Mouse (Mus musculus) CH12.LX (cell line): ENCODE measurements around the gene Fbrsl1.

Source experiments
- CTCF ChIP-seq, 2 experiments: IDR thresholded peaks in 1 of 2; conservative IDR thresholded peaks in 1 of 2; 2 replicates each; pipeline ENCODE4 v1.5.1; 2011 to 2012; ENCODE audit warnings: low read depth in 2 of 2, low read length in 2 of 2, improper control_type of control experiment in 1 of 2, inconsistent platforms in 1 of 2, mild to moderate bottlenecking in 1 of 2, moderate library complexity in 1 of 2
- GABPA ChIP-seq: IDR thresholded peaks from 2 replicates; pipeline ENCODE4 v1.6.1; 2012; ENCODE audit warnings: low read depth, low read length, improper control_type of control experiment, inconsistent platforms; ENCODE audit not compliant: insufficient replicate concordance
- POLR2A ChIP-seq: IDR thresholded peaks from 2 replicates; pipeline ENCODE4 v1.6.1; 2011; ENCODE audit warnings: low read depth, mild to moderate bottlenecking, improper control_type of control experiment, low read length
- POLR2AphosphoS2 ChIP-seq: IDR thresholded peaks from 2 replicates; pipeline ENCODE4 v1.6.1; 2011; ENCODE audit warnings: low read depth, low read length, improper control_type of control experiment
- USF1 ChIP-seq: IDR thresholded peaks from 2 replicates; pipeline ENCODE4 v1.6.1; 2014; ENCODE audit warnings: low read depth, mild to moderate bottlenecking, inconsistent platforms, low read length, improper control_type of control experiment

GRCm38 (mm10) chr5:110363179-110363821, 85.0 kb downstream of the Fbrsl1 start:
- TF ChIP-seq GABPA = no peak
- no peak for TF ChIP-seq CTCF (conservative IDR thresholded peaks at IDR 0.05 in 1 of 2, IDR thresholded peaks at IDR 0.05 in 1 of 2; ENCODE audit: low read depth in 2 of 2, low read length in 2 of 2)
- TF ChIP-seq POLR2A = no peak
- TF ChIP-seq POLR2AphosphoS2 = no peak
- no peak for TF ChIP-seq USF1
